Mouse (Mus musculus) layer of hippocampus, adult 8-10 months (tissue): ENCODE measurements around the gene Lif. TPM values are rescaled to one million over a fixed set of nuclear protein-coding genes. Genes with fewer than 3 reads are reported as not detected.
A peak's percentile ranks its signal among the peaks of the same experiment; 100 is the strongest.

Experiments
- DNase-seq, 2 experiments: peaks; one replicate each; pipeline ENCODE4 v3.0.0; 2022; ENCODE audit warnings: low spot score in 2 of 2
- total RNA-seq, 4 experiments: library from RNA; stranded (reverse); gene quantifications; 2 replicates each; pipeline ENCODE4 v1.2.4; 2022

Lif gene
- total RNA-seq, 4 experiments from 2014 or later = 0.71 to 2.8 (median 1.6) TPM

- no peak for DNase-seq
These were observed 27.5 kb upstream of the Lif start for GRCm38 (mm10) chr11:4229841-4230240.

DNA sequence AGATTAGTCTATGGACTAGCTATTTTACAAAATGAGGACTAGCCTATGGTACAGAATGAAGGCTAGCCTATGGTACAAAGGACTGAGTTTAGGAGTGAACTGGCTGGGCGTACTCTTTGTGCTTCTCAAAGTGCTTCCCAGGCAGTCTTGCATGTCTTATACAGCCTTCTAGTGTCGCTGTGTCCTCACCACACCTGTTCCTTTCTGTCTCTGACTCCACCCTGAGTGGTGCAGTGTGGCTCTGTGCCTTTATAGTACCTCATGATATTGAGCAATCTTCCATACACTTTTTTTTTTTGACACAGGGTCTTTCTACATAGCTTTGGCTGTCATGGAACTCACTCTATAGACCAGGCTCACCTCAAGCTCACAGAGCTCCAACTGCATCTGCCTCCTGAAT lies 25.9 kb upstream of the Lif start:
- no peak for DNase-seq

- DNase-seq = no peak
These were observed 24.7 kb upstream of the Lif start for GRCm38 (mm10) chr11:4232644-4233043.

DNA sequence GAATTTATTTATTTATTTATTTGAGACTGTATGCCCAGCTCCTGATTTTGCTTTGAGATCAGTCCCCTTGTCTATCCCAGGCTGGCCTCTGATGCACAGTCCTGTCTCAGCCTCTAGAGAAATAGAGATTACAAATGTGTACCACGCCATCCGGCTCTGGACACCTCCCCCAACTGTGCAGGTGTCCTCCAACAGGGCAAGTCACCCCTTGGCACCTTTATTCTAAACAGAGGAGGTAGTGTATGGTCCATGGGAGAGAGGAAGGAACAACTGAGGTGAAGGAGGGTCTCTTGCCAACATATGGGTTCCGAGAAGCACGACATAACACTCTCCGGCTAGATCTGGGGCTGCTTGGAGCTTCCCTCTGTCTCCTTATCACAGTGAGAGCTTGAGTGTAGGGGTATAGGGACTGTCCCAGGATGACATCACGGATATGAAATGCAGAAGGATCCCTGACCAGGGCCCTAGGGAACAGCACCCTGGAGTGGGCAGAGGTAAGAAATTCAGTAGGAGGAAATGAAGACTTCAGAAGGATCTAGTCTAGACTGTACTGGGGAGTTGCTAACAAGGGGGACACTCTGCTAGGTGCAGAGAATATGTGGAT lies 22.2 kb upstream of the Lif start:
- no peak for DNase-seq

- no peak for DNase-seq
These were observed 21.5 kb upstream of the Lif start, which contains the start of gene Osm for GRCm38 (mm10) chr11:4235665-4236545. Gene Osm (plus strand): TSS chr11:4236420.

DNA sequence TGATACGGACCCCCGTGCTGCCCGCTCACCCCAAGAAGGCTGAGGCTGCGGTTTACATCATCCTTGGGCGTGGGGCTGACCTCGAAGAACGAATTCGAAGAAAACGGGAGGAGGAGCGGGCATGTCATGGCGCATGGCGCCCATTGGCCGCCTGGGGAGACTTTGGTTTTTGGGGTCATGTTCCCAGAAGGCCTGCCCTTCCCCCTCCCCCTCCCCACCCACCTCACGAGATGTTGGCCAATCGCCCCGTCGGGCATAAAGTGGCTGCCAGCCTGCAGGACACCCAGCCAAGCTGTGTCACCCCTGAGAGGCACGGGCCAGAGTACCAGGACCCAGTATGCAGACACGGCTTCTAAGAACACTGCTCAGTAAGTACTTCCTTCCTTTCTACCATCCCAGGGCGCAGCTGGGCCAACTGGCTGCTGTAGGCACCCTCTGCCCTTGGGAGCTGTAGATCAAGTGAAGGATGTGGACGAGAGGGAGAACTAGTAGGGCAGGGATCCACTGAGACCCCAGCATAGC lies 20.8 kb upstream of the Lif start:
- DNase-seq = no peak

GRCm38 (mm10) chr11:4237389-4237912 lies 19.9 kb upstream of the Lif start:
- DNase-seq = no peak

DNA sequence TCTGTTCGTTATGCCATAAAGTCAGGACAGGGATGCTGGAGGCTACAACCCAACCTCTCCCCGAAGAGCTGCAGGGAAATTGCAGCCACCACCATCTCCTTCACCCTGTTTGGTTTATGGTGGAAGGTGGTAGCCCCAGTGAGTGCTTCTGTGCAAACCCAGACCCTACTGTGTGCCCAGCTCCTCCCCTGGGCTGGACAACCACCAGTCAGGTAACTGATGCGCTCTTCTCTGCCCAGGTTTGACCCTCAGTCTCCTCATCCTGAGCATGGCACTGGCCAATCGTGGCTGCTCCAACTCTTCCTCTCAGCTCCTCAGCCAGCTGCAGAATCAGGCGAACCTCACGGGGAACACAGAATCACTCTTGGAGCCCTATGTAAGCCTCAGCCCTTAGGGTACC lies 19.2 kb upstream of the Lif start:
- DNase-seq = no peak

GRCm38 (mm10) chr11:4239691-4240090 lies 17.7 kb upstream of the Lif start:
- DNase-seq = no peak

DNA sequence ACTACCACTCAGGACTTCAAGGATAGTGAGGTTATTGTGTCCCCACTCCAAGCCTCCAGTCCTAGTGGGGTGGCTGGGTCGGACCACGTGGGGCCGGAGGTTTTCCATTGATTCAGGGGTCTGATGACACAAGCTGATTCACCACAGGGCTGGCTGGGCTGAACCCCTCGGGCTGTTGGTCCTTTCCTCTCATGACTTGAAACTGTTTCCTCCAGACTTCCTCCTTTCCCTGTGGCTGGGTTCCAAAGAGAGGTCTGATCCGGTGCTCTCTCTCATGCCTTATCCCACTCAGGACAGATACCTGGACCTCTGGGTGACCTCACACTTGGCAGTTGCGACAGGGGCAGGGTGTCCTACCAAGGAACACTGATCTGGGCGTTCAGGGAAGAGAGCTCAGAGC lies 17.2 kb upstream of the Lif start:
- no peak for DNase-seq

GRCm38 (mm10) chr11:4241180-4241579 lies 16.2 kb upstream of the Lif start:
- no peak for DNase-seq

GRCm38 (mm10) chr11:4246126-4246525 lies 11.2 kb upstream of the Lif start:
- no peak for DNase-seq

DNA sequence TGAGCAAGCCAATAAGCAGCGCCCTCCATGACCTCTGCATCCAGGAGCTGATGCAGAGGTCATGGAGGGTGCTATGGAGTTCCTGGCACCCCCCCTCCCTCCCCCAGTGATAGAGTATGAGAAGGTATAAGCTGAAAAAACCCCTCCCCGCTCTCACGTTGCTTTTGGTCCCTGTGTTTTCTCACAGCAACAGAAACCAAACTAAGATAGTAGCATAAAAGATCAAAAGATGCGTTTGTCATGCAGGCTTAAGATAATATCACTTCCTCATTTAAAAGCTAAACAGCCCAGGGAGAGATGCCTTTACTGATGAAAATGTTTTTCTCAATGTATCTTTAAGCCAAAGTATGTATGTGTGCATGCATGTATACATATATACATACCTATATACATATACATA lies 10.7 kb upstream of the Lif start:
- no peak for DNase-seq

DNA sequence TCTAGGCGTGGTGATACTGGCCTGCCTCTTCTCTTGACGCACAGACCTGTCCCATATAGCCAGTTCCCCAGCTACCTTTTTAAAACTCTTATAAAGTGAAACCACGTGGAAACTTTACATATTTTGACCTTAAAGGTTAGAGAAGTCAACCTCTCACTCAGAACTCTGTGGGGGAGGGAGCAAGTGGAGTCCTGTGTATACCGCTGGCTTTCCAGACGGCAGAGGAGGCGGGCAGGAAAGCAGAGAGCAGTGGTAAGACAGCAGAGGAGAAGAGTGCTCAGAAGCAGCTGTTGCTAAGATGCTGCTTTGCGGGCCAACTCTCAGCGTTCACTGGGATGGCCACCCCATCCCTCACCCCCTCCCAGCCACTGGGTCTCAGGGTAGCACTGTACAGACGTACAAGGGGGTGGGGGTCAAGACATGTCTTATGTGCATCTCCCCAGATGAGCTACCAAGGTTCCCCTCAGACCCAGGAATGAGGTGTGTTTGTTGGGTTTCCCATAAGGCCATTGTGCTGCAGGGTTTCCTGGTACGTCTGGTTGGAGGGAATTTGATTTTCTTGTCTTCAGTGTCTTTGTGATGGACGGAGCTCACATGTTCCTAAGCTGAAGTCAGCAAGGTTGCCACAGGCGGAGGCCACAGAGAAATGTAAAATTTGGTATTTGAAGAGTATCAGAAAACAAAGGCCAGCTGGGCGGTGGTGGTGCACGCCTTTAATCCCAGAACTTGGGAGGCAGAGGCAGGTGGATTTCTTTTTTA lies 10.0 kb upstream of the Lif start:
- no peak for DNase-seq

GRCm38 (mm10) chr11:4249151-4249550 lies 8.2 kb upstream of the Lif start:
- DNase-seq = no peak

GRCm38 (mm10) chr11:4250290-4250689 lies 7.1 kb upstream of the Lif start:
- no peak for DNase-seq

DNA sequence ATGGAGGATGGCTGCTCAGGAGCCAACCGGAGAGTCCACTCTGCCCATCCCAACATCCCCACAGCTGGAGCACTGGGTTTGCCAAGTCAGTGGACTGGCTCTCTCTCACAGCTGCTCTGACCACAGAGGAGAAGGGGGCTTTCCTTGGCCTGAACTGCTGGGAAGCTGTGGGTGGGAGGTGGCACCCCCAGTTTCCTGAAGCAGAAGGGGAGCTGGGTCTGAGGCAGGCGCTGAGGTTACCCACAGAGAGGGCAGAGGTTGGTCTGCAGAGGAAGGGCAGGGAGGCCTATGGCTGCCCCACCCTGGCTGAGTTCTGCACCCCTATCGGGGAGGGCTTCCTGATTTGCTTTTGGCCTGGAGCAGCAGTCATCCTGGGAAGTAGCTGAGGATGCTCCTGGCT lies 6.0 kb upstream of the Lif start:
- DNase-seq = no peak

- no peak for DNase-seq
These were observed 4.5 kb upstream of the Lif start for GRCm38 (mm10) chr11:4252886-4253285.

DNA sequence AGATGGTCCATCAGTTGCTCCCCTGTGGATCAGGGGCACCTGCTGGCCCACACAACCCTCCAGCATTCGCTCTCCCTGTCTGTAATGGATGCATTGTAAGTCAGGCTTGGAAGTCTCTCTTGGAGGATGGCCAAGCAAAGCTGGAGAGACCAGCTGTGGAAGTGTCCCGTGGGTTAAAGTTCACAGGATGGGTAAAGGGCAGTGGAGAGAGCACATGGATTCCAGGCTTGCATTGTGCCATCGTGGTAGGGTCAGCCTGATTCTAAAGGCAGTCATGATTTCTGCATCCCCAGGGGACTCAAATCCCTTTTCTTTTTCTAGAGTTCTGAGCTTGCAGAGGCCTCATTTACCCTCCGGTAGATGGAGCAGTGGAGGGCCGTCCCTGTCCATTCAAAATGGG lies 399 bp downstream of the Lif start:
- no peak for DNase-seq

DNA sequence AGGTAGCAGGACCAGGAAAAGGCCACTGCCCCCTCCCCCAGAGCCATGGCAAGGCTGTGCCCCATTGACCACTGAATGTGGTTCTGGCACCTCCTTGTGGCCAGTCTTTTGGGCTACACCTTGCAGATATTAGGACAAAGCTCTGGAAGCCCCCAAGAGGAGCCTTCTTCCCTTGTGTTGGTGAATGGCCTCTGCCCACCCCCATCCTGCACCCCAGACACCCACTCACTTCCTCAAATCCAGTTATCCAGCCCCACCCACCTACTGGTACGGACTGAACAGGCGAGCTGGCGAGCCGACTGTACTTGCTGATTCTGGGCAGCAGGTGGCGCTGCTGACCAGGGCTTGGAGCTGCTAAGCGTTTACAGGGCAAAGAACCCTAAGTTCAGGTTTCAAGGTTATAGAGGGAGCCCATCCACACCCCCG lies 1.3 kb downstream of the Lif start:
- peak; percentile 62 to 87 for DNase-seq

DNA sequence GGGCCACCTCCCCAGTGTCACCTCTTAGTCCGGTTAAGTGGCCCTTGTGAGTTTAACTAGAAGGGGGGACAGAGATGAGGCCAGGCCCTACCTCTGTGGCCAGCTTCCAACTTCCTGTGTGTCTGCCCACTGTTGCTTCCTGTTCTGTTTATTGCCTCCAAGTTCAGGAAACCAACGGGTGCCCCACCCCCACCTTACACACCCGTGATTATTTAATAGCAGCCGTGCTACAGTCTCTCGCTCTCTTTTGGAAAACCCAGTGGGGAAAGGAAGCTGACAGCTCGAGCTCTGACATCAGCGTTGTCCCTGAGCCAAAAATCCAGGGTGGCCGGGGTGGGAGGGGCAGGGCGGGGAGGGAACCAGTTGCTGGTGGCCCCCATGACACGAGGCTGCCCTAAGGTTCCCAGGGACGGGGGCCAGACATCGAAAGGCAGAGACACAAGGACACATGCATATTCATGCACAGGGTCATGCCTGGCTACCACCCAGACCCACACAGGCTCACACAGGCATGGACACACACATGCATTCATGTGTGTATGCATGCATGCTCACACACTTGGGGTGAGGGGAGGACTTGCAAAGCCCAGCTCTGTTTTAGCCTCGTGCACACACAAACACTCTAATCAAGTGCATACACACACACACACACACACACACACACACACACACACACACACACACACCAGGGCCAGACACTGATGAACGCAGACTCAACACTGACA lies 3.3 kb downstream of the Lif start:
- DNase-seq = no peak
